Mouse (Mus musculus): ENCODE data around the gene Cecr2. TPM values are rescaled to one million over a fixed set of nuclear protein-coding genes. Genes with fewer than 3 reads are reported as not detected.

Gene Cecr2
- polyA plus RNA-seq, 1 experiment from 2014 or later: 3.7 TPM

DNA sequence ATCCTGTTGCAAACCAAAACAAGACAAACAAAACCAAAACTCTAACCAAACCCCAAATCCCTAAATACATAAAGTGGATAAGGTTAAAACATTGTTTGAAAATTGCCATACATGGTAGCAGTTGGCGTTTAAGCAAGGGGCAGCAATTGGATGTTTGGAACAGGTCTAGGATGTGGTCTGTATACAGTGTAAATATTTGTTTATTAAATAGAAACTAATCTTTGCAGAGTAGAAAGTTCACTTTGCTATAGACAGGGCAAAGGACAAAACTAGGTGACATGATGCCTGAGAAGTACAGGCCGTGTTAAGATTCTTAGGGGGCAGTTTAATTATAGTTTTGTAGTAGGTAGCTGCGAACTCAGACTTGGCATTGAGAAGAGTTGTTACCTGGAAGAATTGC is 18.6 kb downstream of the Cecr2 start:
- DNase-seq (ENCODE audit: low spot score) (no peak), ATAC-seq (ENCODE audit: low read depth) (no peak)
- H3K36me3 ChIP-seq (ENCODE audit: control insufficient read depth, insufficient read depth, low read length): no peaks in the 10 kb centered on the region
- no peaks in the 10 kb centered on the region for H3K9me3 ChIP-seq (ENCODE audit: control insufficient read depth, low read length)
- no peak overlapping the region for H3K9ac ChIP-seq (ENCODE audit: low read depth, low read length)
- H3K27me3 ChIP-seq (replicated peaks; ENCODE audit: control insufficient read depth, insufficient read depth, low read length): no peaks in the 10 kb centered on the region
- no peaks in the 10 kb centered on the region for H3K4me1 ChIP-seq (ENCODE audit: control insufficient read depth, insufficient read depth, low read length)
- no peak overlapping the region for H3K4me3 ChIP-seq (ENCODE audit: low read depth, low read length)
- H3K4me2 ChIP-seq (ENCODE audit: low read depth, low read length): no peak overlapping the region
- no peak overlapping the region for H3K27ac ChIP-seq (replicated peaks; ENCODE audit: low read depth, low read length)
- 91% methylated on average over 3 of the region's 3 CpGs for WGBS

DNA sequence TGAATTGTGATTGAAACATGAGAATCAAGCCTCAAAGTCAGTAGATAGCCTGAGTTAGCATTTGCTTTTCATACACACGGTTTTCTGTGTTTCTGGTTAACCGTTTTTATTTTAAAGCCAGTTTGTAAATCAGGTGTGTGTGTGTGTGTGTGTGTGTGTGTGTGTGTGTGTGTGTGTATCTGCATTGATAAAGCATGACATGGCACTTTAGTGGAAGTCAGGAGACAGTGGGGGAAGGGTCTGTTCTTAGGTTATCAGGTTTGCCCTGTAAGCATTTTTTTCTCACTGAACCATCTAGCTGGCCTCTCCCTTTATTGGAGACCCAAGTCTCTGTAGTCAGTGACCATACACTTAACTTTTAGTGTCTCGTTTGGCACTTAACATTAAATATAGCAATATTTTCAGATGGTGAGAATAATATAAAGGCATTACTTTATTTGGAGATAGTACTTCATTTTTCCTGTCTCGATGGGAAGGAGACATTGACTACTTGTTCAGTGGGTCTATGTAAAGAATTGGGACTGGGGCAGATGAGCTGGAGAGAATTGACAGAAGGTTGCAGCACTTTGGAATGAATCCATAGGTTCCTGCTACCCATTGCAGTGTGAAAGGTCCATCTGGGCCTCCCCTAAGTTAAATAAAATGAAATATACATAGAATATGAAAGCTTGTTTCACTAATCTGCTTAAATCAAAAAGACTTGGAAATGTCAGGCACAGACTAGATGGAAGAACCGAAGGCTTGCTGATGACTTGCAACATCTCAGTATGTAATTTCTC is 20.9 kb downstream of the Cecr2 start:
- Histone ChIP-seq H3K27ac (replicated peaks; ENCODE audit: low read depth, low read length) (no peak overlapping the region), H3K4me3 (ENCODE audit: low read depth, low read length) (no peak overlapping the region), H3K4me2 (ENCODE audit: low read depth, low read length) (no peak overlapping the region), H3K27me3 (replicated peaks; ENCODE audit: control insufficient read depth, insufficient read depth, low read length) (no peaks in the 10 kb centered on the region), H3K9ac (ENCODE audit: low read depth, low read length) (no peak overlapping the region), H3K4me1 (ENCODE audit: control insufficient read depth, insufficient read depth, low read length) (no peaks in the 10 kb centered on the region), H3K36me3 (ENCODE audit: control insufficient read depth, insufficient read depth, low read length) (no peaks in the 10 kb centered on the region), H3K9me3 (ENCODE audit: control insufficient read depth, low read length) (no peaks in the 10 kb centered on the region)
- 87% methylated on average over 5 of the region's 5 CpGs for WGBS
- DNase-seq (ENCODE audit: low spot score) (no peak), ATAC-seq (ENCODE audit: low read depth) (no peak)

DNA sequence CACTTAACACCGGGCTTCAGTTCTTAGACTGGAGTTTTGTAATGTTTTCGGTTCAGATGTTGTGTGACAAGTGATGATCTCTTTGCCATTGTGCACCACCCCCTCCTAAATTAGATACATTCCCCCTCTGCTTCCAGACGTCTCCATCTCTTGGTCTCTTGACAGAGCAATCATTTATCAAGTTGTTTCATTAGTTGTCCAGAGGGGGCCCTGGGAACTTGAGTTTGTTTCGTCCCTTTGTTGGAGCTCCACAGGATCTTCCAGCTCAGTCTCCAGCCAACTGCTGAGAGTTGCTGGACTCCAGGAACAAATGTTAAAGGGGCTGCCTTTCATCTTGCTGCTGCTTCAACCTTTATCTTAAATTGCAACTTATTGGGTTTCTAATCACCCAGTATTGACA is 34.1 kb downstream of the Cecr2 start:
- H3K4me1 ChIP-seq (ENCODE audit: control insufficient read depth, insufficient read depth, low read length): no peaks in the 10 kb centered on the region
- no peak overlapping the region for H3K9ac ChIP-seq (ENCODE audit: low read depth, low read length)
- no peaks in the 10 kb centered on the region for H3K36me3 ChIP-seq (ENCODE audit: control insufficient read depth, insufficient read depth, low read length)
- no peak overlapping the region for H3K4me2 ChIP-seq (ENCODE audit: low read depth, low read length)
- no peak overlapping the region for H3K4me3 ChIP-seq (ENCODE audit: low read depth, low read length)
- H3K9me3 ChIP-seq (ENCODE audit: control insufficient read depth, low read length): no peaks in the 10 kb centered on the region
- no peak overlapping the region for H3K27ac ChIP-seq (replicated peaks; ENCODE audit: low read depth, low read length)
- H3K27me3 ChIP-seq (replicated peaks; ENCODE audit: control insufficient read depth, insufficient read depth, low read length): no peaks in the 10 kb centered on the region
- no peak for DNase-seq (ENCODE audit: low spot score)
- ATAC-seq (ENCODE audit: low read depth): no peak
- WGBS: 27% methylated on average over 4 of the region's 4 CpGs

DNA sequence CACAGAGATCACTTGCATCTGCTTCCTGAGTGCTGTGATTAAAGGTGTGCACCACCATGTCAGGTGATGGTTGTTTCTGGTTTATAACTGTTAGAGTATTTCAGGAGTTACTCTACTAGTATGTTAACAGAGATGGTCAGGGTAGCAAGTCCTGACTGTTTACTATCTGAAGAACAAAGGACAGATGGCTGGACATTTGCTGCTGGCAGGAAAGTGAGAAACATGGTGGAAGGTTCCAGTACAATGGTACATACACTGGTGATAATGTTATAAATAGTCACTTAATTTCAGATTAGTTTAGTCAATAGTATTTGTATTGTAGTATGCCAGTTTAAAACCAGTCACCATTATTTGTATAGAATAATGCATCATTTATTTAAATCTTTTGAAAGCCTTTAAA is 38.2 kb downstream of the Cecr2 start:
- no peak overlapping the region for H3K27ac ChIP-seq (replicated peaks; ENCODE audit: low read depth, low read length)
- ATAC-seq (ENCODE audit: low read depth) (no peak), DNase-seq (ENCODE audit: low spot score) (no peak)
- no peaks in the 10 kb centered on the region for H3K27me3 ChIP-seq (replicated peaks; ENCODE audit: control insufficient read depth, insufficient read depth, low read length)
- H3K9ac ChIP-seq (ENCODE audit: low read depth, low read length): no peak overlapping the region
- H3K4me2 ChIP-seq (ENCODE audit: low read depth, low read length): no peak overlapping the region
- H3K36me3 ChIP-seq (ENCODE audit: control insufficient read depth, insufficient read depth, low read length): no peaks in the 10 kb centered on the region
- no peak overlapping the region for H3K4me3 ChIP-seq (ENCODE audit: low read depth, low read length)
- H3K9me3 ChIP-seq (ENCODE audit: control insufficient read depth, low read length): no peaks in the 10 kb centered on the region
- H3K4me1 ChIP-seq (ENCODE audit: control insufficient read depth, insufficient read depth, low read length): no peaks in the 10 kb centered on the region

DNA sequence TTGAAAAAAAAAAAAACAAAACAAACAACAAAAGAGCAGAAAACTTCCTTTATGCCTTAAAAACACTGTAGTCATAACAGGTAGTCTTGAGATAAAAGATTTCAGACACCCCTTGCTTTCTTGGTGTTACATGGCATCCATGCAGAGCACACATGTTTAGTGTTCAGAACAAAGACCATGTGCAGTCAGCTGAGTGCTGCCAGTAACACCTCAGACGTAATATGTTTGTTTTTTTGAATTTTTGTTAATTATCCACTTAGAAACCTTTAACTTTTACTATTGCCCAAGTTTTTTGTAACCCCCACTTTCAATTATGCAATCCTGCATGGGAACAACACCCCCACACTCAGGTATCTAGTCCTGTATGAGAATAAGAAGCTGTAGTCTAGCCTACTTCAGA is 42.6 kb downstream of the Cecr2 start:
- ATAC-seq (ENCODE audit: low read depth) (no peak), DNase-seq (ENCODE audit: low spot score) (no peak)
- WGBS: 30% methylated on average over 1 of the region's 1 CpGs

DNA sequence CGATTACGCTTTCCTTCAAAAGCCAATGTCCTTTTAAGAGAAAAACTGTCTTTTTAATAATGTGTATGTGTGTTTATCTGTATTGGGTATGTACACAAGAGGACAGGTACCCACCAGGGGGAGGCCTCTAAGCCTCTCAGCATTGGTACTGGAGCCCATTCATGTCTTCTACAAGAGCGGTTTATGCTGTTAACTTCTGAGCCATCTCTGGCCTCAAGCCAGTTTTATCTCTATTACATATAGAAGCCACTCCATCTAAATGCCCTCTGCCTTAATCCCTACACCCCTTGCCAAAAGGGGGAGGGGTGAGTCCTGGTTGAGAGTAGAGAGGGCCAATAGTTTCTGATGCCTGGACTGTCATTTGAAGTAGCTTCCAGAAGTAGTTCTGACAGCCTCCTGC is 48.6 kb downstream of the Cecr2 start:
- Histone ChIP-seq H3K4me3 (ENCODE audit: low read depth, low read length) (no peak overlapping the region), H3K9me3 (ENCODE audit: control insufficient read depth, low read length) (no peaks in the 10 kb centered on the region), H3K36me3 (ENCODE audit: control insufficient read depth, insufficient read depth, low read length) (no peaks in the 10 kb centered on the region), H3K4me1 (ENCODE audit: control insufficient read depth, insufficient read depth, low read length) (peaks cover 12% of the 10 kb centered on the region; the same call in 1 of the 2 replicates), H3K27ac (replicated peaks; ENCODE audit: low read depth, low read length) (no peak overlapping the region), H3K4me2 (ENCODE audit: low read depth, low read length) (no peak overlapping the region), H3K27me3 (replicated peaks; ENCODE audit: control insufficient read depth, insufficient read depth, low read length) (no peaks in the 10 kb centered on the region), H3K9ac (ENCODE audit: low read depth, low read length) (no peak overlapping the region)
- 73% methylated on average over 3 of the region's 3 CpGs for WGBS
- DNase-seq (ENCODE audit: low spot score) (peak; percentile 56), ATAC-seq (ENCODE audit: low read depth) (no peak)

More for the DNA sequence above, 42.6 kb downstream of the Cecr2 start:
- Histone ChIP-seq H3K36me3 (ENCODE audit: control insufficient read depth, insufficient read depth, low read length) (no peaks in the 10 kb centered on the region), H3K4me3 (ENCODE audit: low read depth, low read length) (no peak overlapping the region), H3K4me2 (ENCODE audit: low read depth, low read length) (no peak overlapping the region), H3K9ac (ENCODE audit: low read depth, low read length) (no peak overlapping the region), H3K4me1 (ENCODE audit: control insufficient read depth, insufficient read depth, low read length) (no peaks in the 10 kb centered on the region), H3K27ac (replicated peaks; ENCODE audit: low read depth, low read length) (no peak overlapping the region), H3K9me3 (ENCODE audit: control insufficient read depth, low read length) (no peaks in the 10 kb centered on the region), H3K27me3 (replicated peaks; ENCODE audit: control insufficient read depth, insufficient read depth, low read length) (no peaks in the 10 kb centered on the region)

DNA sequence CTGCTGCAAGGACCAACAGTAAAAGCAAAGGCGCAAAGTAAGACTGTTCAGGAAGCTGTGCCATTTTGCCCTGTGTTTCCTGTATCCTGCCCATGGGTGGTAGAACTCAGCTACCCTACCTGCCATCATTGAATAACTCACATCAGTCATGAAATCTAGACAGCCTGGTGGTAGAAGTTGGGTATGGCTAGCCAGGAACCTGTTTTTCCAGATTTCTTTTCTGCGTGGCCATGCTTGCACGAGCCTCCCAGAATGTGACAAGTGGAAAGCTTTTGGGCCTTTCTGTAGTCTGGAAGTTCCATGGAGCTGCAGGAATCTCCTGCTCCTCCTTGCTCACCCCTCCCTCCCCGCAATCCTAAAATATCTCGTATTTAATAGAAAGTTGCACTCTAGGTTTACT is 49.1 kb downstream of the Cecr2 start:
- Histone ChIP-seq H3K27ac (replicated peaks; ENCODE audit: low read depth, low read length) (no peak overlapping the region), H3K27me3 (replicated peaks; ENCODE audit: control insufficient read depth, insufficient read depth, low read length) (no peaks in the 10 kb centered on the region), H3K36me3 (ENCODE audit: control insufficient read depth, insufficient read depth, low read length) (no peaks in the 10 kb centered on the region), H3K9ac (ENCODE audit: low read depth, low read length) (no peak overlapping the region), H3K9me3 (ENCODE audit: control insufficient read depth, low read length) (no peaks in the 10 kb centered on the region), H3K4me1 (ENCODE audit: control insufficient read depth, insufficient read depth, low read length) (peaks cover 12% of the 10 kb centered on the region; the same call in 1 of the 2 replicates), H3K4me3 (ENCODE audit: low read depth, low read length) (no peak overlapping the region), H3K4me2 (ENCODE audit: low read depth, low read length) (no peak overlapping the region)
- WGBS: 72% methylated on average over 5 of the region's 5 CpGs
- peak; percentile 63 for DNase-seq (ENCODE audit: low spot score)
- 0 out of 2 replicates have a peak, but pooled peaks have one; percentile 24 for ATAC-seq (ENCODE audit: low read depth)

DNA sequence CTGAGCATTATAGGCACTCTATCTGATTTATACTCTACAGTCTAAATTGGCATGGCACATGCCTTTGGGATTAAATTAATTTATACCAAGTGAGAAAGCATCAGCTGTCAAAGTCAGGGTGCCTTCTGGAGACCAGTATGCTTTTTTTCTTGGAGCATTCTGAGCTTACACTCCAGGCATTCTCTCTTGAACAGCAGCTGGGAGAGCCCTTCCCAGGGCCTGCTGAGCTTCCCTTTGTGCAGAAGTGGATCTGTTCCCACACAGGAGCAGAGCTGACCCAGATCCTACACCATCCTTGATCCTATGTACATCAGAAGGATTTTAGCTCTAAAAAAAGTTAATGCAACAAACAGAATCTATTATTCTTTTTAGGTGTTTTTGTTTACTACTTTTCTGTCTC is 49.7 kb downstream of the Cecr2 start:
- H3K36me3 ChIP-seq (ENCODE audit: control insufficient read depth, insufficient read depth, low read length): no peaks in the 10 kb centered on the region
- H3K9me3 ChIP-seq (ENCODE audit: control insufficient read depth, low read length): no peaks in the 10 kb centered on the region
- H3K4me1 ChIP-seq (ENCODE audit: control insufficient read depth, insufficient read depth, low read length): peaks cover 12% of the 10 kb centered on the region; the same call in 1 of the 2 replicates
- H3K27me3 ChIP-seq (replicated peaks; ENCODE audit: control insufficient read depth, insufficient read depth, low read length): no peaks in the 10 kb centered on the region
- no peak overlapping the region for H3K9ac ChIP-seq (ENCODE audit: low read depth, low read length)
- DNase-seq (ENCODE audit: low spot score) (peak; percentile 66), ATAC-seq (ENCODE audit: low read depth) (peak; percentile 65; the same call in 1 of the 2 replicates)
- H3K27ac ChIP-seq (replicated peaks; ENCODE audit: low read depth, low read length): no peak overlapping the region
- no peak overlapping the region for H3K4me3 ChIP-seq (ENCODE audit: low read depth, low read length)
- H3K4me2 ChIP-seq (ENCODE audit: low read depth, low read length): no peak overlapping the region

DNA sequence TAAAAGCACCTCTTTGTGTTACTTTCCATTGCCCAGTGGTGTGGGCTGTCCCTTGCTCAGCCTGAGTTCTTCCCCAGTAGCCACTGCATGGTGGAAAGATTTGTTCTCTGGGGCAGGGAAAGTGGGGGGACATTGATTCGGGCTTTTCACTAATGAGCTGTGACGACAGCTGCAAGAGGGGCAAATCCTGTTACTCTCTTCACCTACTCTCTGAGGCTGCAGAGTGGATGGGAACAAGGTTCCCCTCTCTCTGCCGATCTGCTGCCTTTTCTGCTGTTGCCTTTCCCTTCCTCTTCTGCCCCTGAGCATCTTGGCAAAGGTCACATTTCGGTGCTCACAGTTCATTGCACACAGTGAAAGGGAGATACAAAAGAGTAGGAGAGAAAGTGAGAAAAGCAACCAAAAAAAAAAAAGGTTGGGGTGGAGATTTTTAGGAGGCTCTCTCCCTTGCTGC is 50.4 kb downstream of the Cecr2 start:
- Histone ChIP-seq H3K4me3 (ENCODE audit: low read depth, low read length) (no peak overlapping the region), H3K4me2 (ENCODE audit: low read depth, low read length) (no peak overlapping the region), H3K9me3 (ENCODE audit: control insufficient read depth, low read length) (no peaks in the 10 kb centered on the region), H3K9ac (ENCODE audit: low read depth, low read length) (no peak overlapping the region), H3K36me3 (ENCODE audit: control insufficient read depth, insufficient read depth, low read length) (no peaks in the 10 kb centered on the region), H3K4me1 (ENCODE audit: control insufficient read depth, insufficient read depth, low read length) (peaks cover 12% of the 10 kb centered on the region; the same call in 1 of the 2 replicates), H3K27me3 (replicated peaks; ENCODE audit: control insufficient read depth, insufficient read depth, low read length) (no peaks in the 10 kb centered on the region), H3K27ac (replicated peaks; ENCODE audit: low read depth, low read length) (no peak overlapping the region)
- ATAC-seq (ENCODE audit: low read depth): peak; percentile 34; the same call in 1 of the 2 replicates
- WGBS: 3% methylated on average over 4 of the region's 4 CpGs
- DNase-seq (ENCODE audit: low spot score): peak; percentile 39

Measured in embryonic facial prominence, embryonic 14.5 days (tissue).